Mouse (Mus musculus) heart, embryonic 15.5 days (tissue): ENCODE results near the gene Dlg1. TPM values are rescaled to one million over a fixed set of nuclear protein-coding genes. Genes with fewer than 3 reads are reported as not detected.

Experiments
- ATAC-seq: fragments of 200-750 bp; cut with Nextera tagmentation; replicated peaks from 2 replicates; pipeline ENCODE4 v1.8.0; 2017; ENCODE audit warnings: low read depth, moderate TSS enrichment; ENCODE audit not compliant: insufficient number of reproducible peaks, insufficient read depth, low FRiP score
- H3K27ac ChIP-seq: fragments of 300-500 bp; sonication (generic); 2 replicates; pipeline ENCODE4 v1.5.1; 2015; ENCODE audit warnings: mild to moderate bottlenecking, inconsistent platforms
- H3K27me3 ChIP-seq: fragments of 300-500 bp; sonication (generic); 2 replicates; pipeline ENCODE4 v1.6.1; 2015; ENCODE audit warnings: inconsistent platforms
- H3K36me3 ChIP-seq: fragments of 300-500 bp; sonication (generic); 2 replicates; pipeline ENCODE4 v1.6.1; 2015; ENCODE audit warnings: mild to moderate bottlenecking, inconsistent platforms
- H3K4me1 ChIP-seq: fragments of 300-500 bp; sonication (generic); replicated peaks from 2 replicates; pipeline ENCODE4 v1.6.1; 2015; ENCODE audit warnings: inconsistent platforms
- H3K4me2 ChIP-seq: fragments of 300-500 bp; sonication (generic); 2 replicates; pipeline ENCODE4 v1.6.1; 2015; ENCODE audit warnings: inconsistent platforms, mild to moderate bottlenecking, moderate library complexity
- H3K4me3 ChIP-seq: fragments of 300-500 bp; sonication (generic); 2 replicates; pipeline ENCODE4 v1.5.1; 2015; ENCODE audit warnings: mild to moderate bottlenecking, inconsistent platforms
- H3K9ac ChIP-seq: fragments of 300-500 bp; sonication (generic); 2 replicates; pipeline ENCODE4 v1.6.1; 2015; ENCODE audit warnings: mild to moderate bottlenecking, inconsistent platforms
- H3K9me3 ChIP-seq: fragments of 300-500 bp; sonication (generic); replicated peaks from 2 replicates; pipeline ENCODE4 v1.6.1; 2016; ENCODE audit warnings: inconsistent platforms
- WGBS: fragments of 180-500 bp; shearing (Covaris S2); methylation state at CpG from one replicate; pipeline ENCODE4 v1.1.7; 2015; ENCODE audit warnings: mixed read lengths; 5-methylcytosine and 5-hydroxymethylcytosine counted together
- polyA plus RNA-seq: library from polyadenylated mRNA; unstranded; fragments of >200 nt; fragmentation: Nextera tagmentation; extraction: Ambion mirVana; gene quantifications from 2 replicates; pipeline ENCODE4 v1.2.1, GENCODE M21; 2015

Gene Dlg1
- polyA plus RNA-seq, 1 experiment from 2014 or later, result 12.4 TPM

DNA sequence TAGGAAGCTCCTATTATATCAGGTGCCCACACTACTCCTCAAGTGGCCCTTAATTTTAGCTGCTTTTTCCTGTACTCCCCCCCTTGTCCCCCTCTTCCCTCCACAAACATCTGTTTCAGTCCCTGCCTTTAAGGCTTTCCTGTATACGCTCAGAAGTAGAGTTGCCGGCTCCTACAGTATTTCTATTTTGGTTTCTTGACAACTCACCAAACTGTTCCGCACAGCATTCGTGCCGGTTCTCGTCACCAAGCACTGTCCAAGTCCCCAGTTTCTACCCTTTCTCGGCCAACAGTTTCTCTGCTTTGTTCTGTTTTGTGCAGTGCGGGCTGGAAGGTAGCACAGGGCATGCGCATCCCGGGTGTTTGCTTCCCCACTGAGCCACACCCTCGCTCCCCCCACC lies 245.7 kb downstream of the Dlg1 start:
- Histone ChIP-seq H3K4me3 (no peak overlapping the region), H3K9me3 (no peaks in the 10 kb centered on the region), H3K9ac (no peak overlapping the region), H3K4me1 (peaks cover 14% of the 10 kb centered on the region), H3K27ac (no peak overlapping the region), H3K36me3 (no peaks in the 10 kb centered on the region), H3K4me2 (peak overlapping the region; percentile 33), H3K27me3 (0 out of 2 replicates have a peak, but pooled peaks cover 4% of the 10 kb centered on the region)
- no peak for ATAC-seq
- 56% methylated on average over 11 of the region's 11 CpGs for WGBS

DNA sequence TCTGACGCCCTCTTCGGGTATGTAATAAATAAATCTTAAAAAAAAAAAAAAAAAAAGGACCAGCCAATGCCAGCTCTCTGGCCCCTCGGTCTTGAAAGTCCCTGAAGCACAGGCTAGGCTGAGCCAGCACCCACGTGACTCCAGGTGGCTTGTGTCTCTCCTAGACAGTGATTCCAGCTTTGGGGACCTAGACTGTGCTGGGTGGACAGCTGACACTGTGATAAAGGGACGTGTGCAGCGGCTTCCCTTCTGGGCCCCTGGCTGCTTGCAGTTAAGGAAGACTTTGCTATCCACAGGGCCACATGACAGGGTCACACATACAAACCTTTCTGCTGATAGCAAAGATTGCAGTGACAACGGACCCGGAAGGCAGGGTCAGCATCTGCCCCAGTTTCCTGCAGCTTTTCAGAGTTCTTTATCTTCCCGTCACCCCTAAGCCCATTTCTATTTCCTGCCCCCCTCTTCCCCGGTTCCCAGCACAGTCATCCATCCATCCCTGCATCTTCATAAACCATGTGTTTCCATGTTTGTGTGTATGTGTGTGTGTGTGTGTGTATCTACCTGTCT lies 247.1 kb downstream of the Dlg1 start:
- H3K36me3 ChIP-seq, result no peaks in the 10 kb centered on the region
- no peak overlapping the region for H3K4me3 ChIP-seq
- no peak overlapping the region for H3K4me2 ChIP-seq
- H3K27ac ChIP-seq, result no peak overlapping the region
- no peak for ATAC-seq
- H3K4me1 ChIP-seq, result peaks cover 14% of the 10 kb centered on the region
- no peak overlapping the region for H3K9ac ChIP-seq
- no peaks in the 10 kb centered on the region for H3K9me3 ChIP-seq
- 0 out of 2 replicates have a peak, but pooled peaks cover 1% of the 10 kb centered on the region for H3K27me3 ChIP-seq
- 51% methylated on average over 10 of the region's 10 CpGs for WGBS

DNA sequence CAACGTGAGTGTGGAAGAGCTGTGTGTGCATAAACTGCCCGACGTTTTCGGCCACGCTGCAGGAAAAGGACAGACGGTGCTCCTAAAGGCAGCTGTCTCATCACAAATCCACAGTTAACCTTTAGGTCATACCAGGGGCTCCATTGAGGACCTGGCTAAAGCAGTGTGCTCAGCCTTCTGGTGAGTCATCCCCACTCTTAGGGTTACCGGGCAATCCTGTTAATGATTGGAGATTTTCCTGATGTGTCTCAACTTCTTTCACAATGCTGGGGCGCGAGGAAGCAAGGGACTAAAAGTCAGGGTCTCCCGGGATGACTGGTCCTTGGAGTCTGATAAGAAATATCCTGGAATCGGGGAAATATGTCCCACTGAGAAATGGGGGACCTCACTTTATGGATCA lies 254.5 kb downstream of the Dlg1 start:
- Histone ChIP-seq H3K27me3 (no peaks in the 10 kb centered on the region), H3K9ac (no peak overlapping the region), H3K9me3 (no peaks in the 10 kb centered on the region), H3K4me1 (peaks cover 4% of the 10 kb centered on the region; the same call in 1 of the 2 replicates), H3K27ac (no peak overlapping the region), H3K4me3 (no peak overlapping the region), H3K36me3 (no peaks in the 10 kb centered on the region), H3K4me2 (no peak overlapping the region)
- 66% methylated on average over 11 of the region's 11 CpGs for WGBS
- no peak for ATAC-seq

DNA sequence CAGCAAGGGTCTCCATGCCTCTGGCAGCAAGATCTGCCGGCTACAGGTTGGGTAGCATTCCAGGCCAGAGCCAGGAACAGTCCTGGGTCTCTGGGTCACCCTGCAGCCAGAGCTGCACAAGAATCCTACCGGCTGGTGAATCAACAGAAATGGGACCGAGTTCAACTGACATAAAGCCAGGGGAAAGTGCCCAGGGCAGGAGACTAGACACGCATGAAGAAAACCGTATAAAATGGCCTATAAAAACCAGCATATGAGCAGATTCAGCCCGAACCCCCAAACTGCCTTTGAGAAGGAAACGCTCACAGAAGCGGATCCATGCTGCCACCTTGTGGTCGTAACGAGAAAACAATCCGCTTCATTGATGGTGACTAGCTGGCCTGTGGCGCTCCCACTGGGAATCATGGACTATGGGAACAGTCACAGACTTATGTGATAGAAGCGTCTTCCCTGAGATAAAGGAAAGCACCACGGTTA lies 255.0 kb downstream of the Dlg1 start:
- peaks cover 4% of the 10 kb centered on the region; the same call in 1 of the 2 replicates for H3K4me1 ChIP-seq
- H3K27me3 ChIP-seq, result no peaks in the 10 kb centered on the region
- no peak overlapping the region for H3K27ac ChIP-seq
- 0 out of 2 replicates have a peak overlapping the region, but pooled peaks have one; percentile 29 for H3K9ac ChIP-seq
- 3% methylated on average over 14 of the region's 14 CpGs for WGBS
- no peaks in the 10 kb centered on the region for H3K9me3 ChIP-seq
- no peak for ATAC-seq
- peak overlapping the region; percentile 15; the same call in 1 of the 2 replicates for H3K4me3 ChIP-seq
- peak overlapping the region; percentile 49 for H3K4me2 ChIP-seq
- H3K36me3 ChIP-seq, result no peaks in the 10 kb centered on the region

DNA sequence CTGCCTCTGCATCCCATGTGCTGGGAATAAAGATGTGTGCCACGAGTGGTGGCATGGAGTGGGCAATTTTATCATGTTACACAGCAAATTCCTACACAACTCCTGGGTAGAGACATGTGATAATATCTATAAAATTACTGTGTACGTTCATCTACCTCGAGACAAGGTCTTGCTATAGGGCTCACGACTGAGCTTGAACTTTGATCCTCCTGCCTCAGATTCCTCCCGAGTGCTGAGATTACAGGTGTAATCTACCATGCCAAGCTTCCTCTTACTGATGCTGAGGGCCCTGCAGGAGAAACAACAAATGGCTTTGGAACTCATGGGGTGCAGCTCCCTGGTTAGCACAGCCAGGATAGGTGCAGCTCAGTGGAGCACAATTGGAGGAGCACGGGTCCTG lies 261.1 kb downstream of the Dlg1 start:
- WGBS, result 84% methylated on average over 6 of the region's 6 CpGs
- Histone ChIP-seq H3K27me3 (no peaks in the 10 kb centered on the region), H3K4me2 (no peak overlapping the region), H3K9ac (no peak overlapping the region), H3K4me3 (no peak overlapping the region), H3K36me3 (no peaks in the 10 kb centered on the region), H3K27ac (no peak overlapping the region), H3K4me1 (no peaks in the 10 kb centered on the region), H3K9me3 (no peaks in the 10 kb centered on the region)
- no peak for ATAC-seq

Other genes starting within 250 kb of the Dlg1 start
- gene Bdh1, start 241.2 kb upstream of the Dlg1 start, polyA plus RNA-seq, result 8.4 and 10.9 TPM in 2 replicates
- gene Meltf, start 215.4 kb downstream of the Dlg1 start, polyA plus RNA-seq, result 0.04 and 0.18 TPM in 2 replicates